Comparison of ENCODE assay signal across 15 mouse cellular contexts in genomic region chr1:25526976-25527375, GRCm38 (mm10).
DNase-seq lines count a peak whose midpoint lies in the region; ATAC-seq and TF ChIP-seq lines count a peak whose summit lies in the region.
"Had no signal": no experiment of that assay in that cellular context is flagged by ENCODE, and none has a peak within 500 bp of the region (broad histone marks: within the 10 kb centered on the region; RNA-seq: fewer than 3 reads in every experiment).

No protein-coding gene starts in this region.

- peak; percentile 21 to 26 for DNase-seq in cerebellum, adult 18-20 months
- DNase-seq in cerebellum, adult 11-12 months: no peak
- DNase-seq in frontal cortex, postnatal 36 days (ENCODE audit: low spot score in 2 of 2): no peak
- no peak for DNase-seq in left cerebral cortex, adult 2 months (ENCODE audit: extremely low spot score in 1 of 2, low spot score in 2 of 2)
- DNase-seq in left cerebral cortex, postnatal 25 days (ENCODE audit: low spot score in 2 of 2): no peak
- peak; percentile 8 for DNase-seq in Muller cell, postnatal 12 days (ENCODE audit: inconsistent ontology term)
- DNase-seq in adrenal gland, adult 18-20 months (ENCODE audit: low spot score in 2 of 2): no peak
- DNase-seq: adrenal gland, postnatal 36 days; cerebellum, adult 11 months; liver, embryonic 13.5 days; lung, postnatal 36 days; spleen, adult 18-20 months; thymus, postnatal 25 days had no signal

- no peak overlapping the region for H3K27ac ChIP-seq in left cerebral cortex, adult 2 months
- H3K27ac ChIP-seq: hindbrain, embryonic 12.5 days; liver, embryonic 13.5 days had no signal

- intact Hi-C loops in left cerebral cortex, adult 2 months (cut with DNase I): no loop called here
- intact Hi-C loops in left cerebral cortex, postnatal 25 days (cut with DNase I): loop anchor here (5.0 kb wide), 1 partner anchor 90 kb away; no protein-coding TSS in a partner anchor

- H3K4me3 ChIP-seq in left cerebral cortex, adult 2 months: no peak overlapping the region
- H3K4me3 ChIP-seq: hindbrain, embryonic 12.5 days; liver, embryonic 13.5 days had no signal

- peak; percentile 65 for ATAC-seq in frontal cortex, adult (ENCODE audit: low TSS enrichment)

- TF ChIP-seq CTCF in left cerebral cortex, adult 2 months (IDR thresholded peaks at IDR 0.05): peak; percentile 51

Comparison
In these comparisons a context has a peak if more than half of its experiments do, and no peak if none do; other contexts are left out.
1. DNase-seq: peak in cerebellum, adult 18-20 months (2 of 2) and Muller cell, postnatal 12 days (single experiment); none in cerebellum, adult 11-12 months (single experiment), frontal cortex, postnatal 36 days (0 of 2), left cerebral cortex, adult 2 months (0 of 2), left cerebral cortex, postnatal 25 days (0 of 2) and adrenal gland, adult 18-20 months (0 of 2).